Mouse (Mus musculus): ENCODE results near the gene Vwa3a. TPM values are rescaled to one million over a fixed set of nuclear protein-coding genes. Genes with fewer than 3 reads are reported as not detected.

Gene Vwa3a
- polyA plus RNA-seq, 1 experiment: 0.03 TPM

GRCm38 (mm10) chr7:120835449-120836359 is 96.6 kb downstream of the Vwa3a start:
- Histone ChIP-seq H3K4me3 (ENCODE audit: low read depth, low read length) (peak overlapping the region; percentile 70), H3K36me3 (ENCODE audit: control insufficient read depth, insufficient read depth, low read length) (no peaks in the 10 kb centered on the region), H3K4me1 (ENCODE audit: control insufficient read depth, insufficient read depth, insufficient read length, low read length) (peaks cover 6% of the 10 kb centered on the region; the same call in 1 of the 2 replicates), H3K27me3 (ENCODE audit: control insufficient read depth, insufficient read depth, low read length) (no peaks in the 10 kb centered on the region), H3K27ac (ENCODE audit: insufficient read depth, low read depth, low read length) (peak overlapping the region; percentile 78)
- no peak for TF ChIP-seq POLR2A (IDR thresholded peaks at IDR 0.05; ENCODE audit: low read depth, low read length)
- TF ChIP-seq CTCF (IDR thresholded peaks at IDR 0.05; ENCODE audit: extremely low read depth, insufficient read length, insufficient replicate concordance, low read depth, low read length): peak; percentile 99
- under 1% methylated on average over 41 of the region's 41 CpGs for WGBS

GRCm38 (mm10) chr7:120836361-120836760 is 97.2 kb downstream of the Vwa3a start:
- WGBS: 6% methylated on average over 12 of the region's 12 CpGs
- H3K27me3 ChIP-seq (ENCODE audit: control insufficient read depth, insufficient read depth, low read length): no peaks in the 10 kb centered on the region
- H3K4me3 ChIP-seq (ENCODE audit: low read depth, low read length): peak overlapping the region; percentile 40
- H3K27ac ChIP-seq (ENCODE audit: insufficient read depth, low read depth, low read length): no peak overlapping the region
- TF ChIP-seq POLR2A (IDR thresholded peaks at IDR 0.05; ENCODE audit: low read depth, low read length): no peak
- no peak for TF ChIP-seq CTCF (IDR thresholded peaks at IDR 0.05; ENCODE audit: extremely low read depth, insufficient read length, insufficient replicate concordance, low read depth, low read length)
- H3K4me1 ChIP-seq (ENCODE audit: control insufficient read depth, insufficient read depth, insufficient read length, low read length): peaks cover 4% of the 10 kb centered on the region; the same call in 1 of the 2 replicates
- H3K36me3 ChIP-seq (ENCODE audit: control insufficient read depth, insufficient read depth, low read length): no peaks in the 10 kb centered on the region

- H3K27me3 ChIP-seq (ENCODE audit: control insufficient read depth, insufficient read depth, low read length): no peaks in the 10 kb centered on the region
- H3K27ac ChIP-seq (ENCODE audit: insufficient read depth, low read depth, low read length): no peak overlapping the region
- peaks cover 3% of the 10 kb centered on the region; the same call in 1 of the 2 replicates for H3K4me1 ChIP-seq (ENCODE audit: control insufficient read depth, insufficient read depth, insufficient read length, low read length)
- no peak overlapping the region for H3K4me3 ChIP-seq (ENCODE audit: low read depth, low read length)
- no peaks in the 10 kb centered on the region for H3K36me3 ChIP-seq (ENCODE audit: control insufficient read depth, insufficient read depth, low read length)
- TF ChIP-seq CTCF (IDR thresholded peaks at IDR 0.05; ENCODE audit: extremely low read depth, insufficient read length, insufficient replicate concordance, low read depth, low read length) (no peak), POLR2A (IDR thresholded peaks at IDR 0.05; ENCODE audit: low read depth, low read length) (no peak)
- 80% methylated on average over 5 of the region's 5 CpGs for WGBS
These were observed 99.5 kb downstream of the Vwa3a start for GRCm38 (mm10) chr7:120838436-120839160.

- WGBS: 93% methylated on average over 2 of the region's 2 CpGs
- Histone ChIP-seq H3K27ac (ENCODE audit: insufficient read depth, low read depth, low read length) (no peak overlapping the region), H3K4me1 (ENCODE audit: control insufficient read depth, insufficient read depth, insufficient read length, low read length) (peaks cover 13% of the 10 kb centered on the region; the same call in 1 of the 2 replicates), H3K4me3 (ENCODE audit: low read depth, low read length) (no peak overlapping the region), H3K27me3 (ENCODE audit: control insufficient read depth, insufficient read depth, low read length) (no peaks in the 10 kb centered on the region), H3K36me3 (ENCODE audit: control insufficient read depth, insufficient read depth, low read length) (no peaks in the 10 kb centered on the region)
- TF ChIP-seq POLR2A (IDR thresholded peaks at IDR 0.05; ENCODE audit: low read depth, low read length) (no peak), CTCF (IDR thresholded peaks at IDR 0.05; ENCODE audit: extremely low read depth, insufficient read length, insufficient replicate concordance, low read depth, low read length) (no peak)
These were observed 100.7 kb downstream of the Vwa3a start for GRCm38 (mm10) chr7:120839786-120840185.

- TF ChIP-seq POLR2A (IDR thresholded peaks at IDR 0.05; ENCODE audit: low read depth, low read length) (peak; percentile 56; the same call in 1 of the 2 replicates), CTCF (IDR thresholded peaks at IDR 0.05; ENCODE audit: extremely low read depth, insufficient read length, insufficient replicate concordance, low read depth, low read length) (peak; percentile 48; the same call in 1 of the 2 replicates)
- WGBS: 4% methylated on average over 35 of the region's 35 CpGs
- H3K4me1 ChIP-seq (ENCODE audit: control insufficient read depth, insufficient read depth, insufficient read length, low read length): peaks cover 12% of the 10 kb centered on the region; the same call in 1 of the 2 replicates
- no peaks in the 10 kb centered on the region for H3K36me3 ChIP-seq (ENCODE audit: control insufficient read depth, insufficient read depth, low read length)
- H3K27ac ChIP-seq (ENCODE audit: insufficient read depth, low read depth, low read length): peak within 1 kb of the TSS; percentile 74
- H3K4me3 ChIP-seq (ENCODE audit: low read depth, low read length): peak within 1 kb of the TSS; percentile 86
- H3K27me3 ChIP-seq (ENCODE audit: control insufficient read depth, insufficient read depth, low read length): no peaks in the 10 kb centered on the region
These were observed 103.4 kb downstream of the Vwa3a start, which contains the start of gene Eef2k for GRCm38 (mm10) chr7:120842345-120843036. Gene Eef2k, plus strand, starts transcription at chr7:120842831.

GRCm38 (mm10) chr7:120843037-120843621 is 104.0 kb downstream of the Vwa3a start:
- Histone ChIP-seq H3K36me3 (ENCODE audit: control insufficient read depth, insufficient read depth, low read length) (0 out of 2 replicates have a peak, but pooled peaks cover 2% of the 10 kb centered on the region), H3K27me3 (ENCODE audit: control insufficient read depth, insufficient read depth, low read length) (no peaks in the 10 kb centered on the region), H3K27ac (ENCODE audit: insufficient read depth, low read depth, low read length) (peak overlapping the region; percentile 74), H3K4me1 (ENCODE audit: control insufficient read depth, insufficient read depth, insufficient read length, low read length) (peaks cover 10% of the 10 kb centered on the region; the same call in 1 of the 2 replicates), H3K4me3 (ENCODE audit: low read depth, low read length) (peak overlapping the region; percentile 86)
- WGBS: under 1% methylated on average over 40 of the region's 40 CpGs
- TF ChIP-seq CTCF (IDR thresholded peaks at IDR 0.05; ENCODE audit: extremely low read depth, insufficient read length, insufficient replicate concordance, low read depth, low read length) (no peak), POLR2A (IDR thresholded peaks at IDR 0.05; ENCODE audit: low read depth, low read length) (peak; percentile 34; the same call in 1 of the 2 replicates)

All from small intestine, adult 2 months (tissue).